Comparison of ENCODE assay signal across 11 mouse cellular contexts in genomic region chr6:8485414-8486175, GRCm38 (mm10). TPM values are rescaled to one million over a fixed set of nuclear protein-coding genes. Genes with fewer than 3 reads are reported as not detected.
DNase-seq lines count a peak whose midpoint lies in the region; ATAC-seq lines count a peak whose summit lies in the region.
"Had no signal": no experiment of that assay in that cellular context is flagged by ENCODE, and none has a peak within 500 bp of the region (broad histone marks: within the 10 kb centered on the region; RNA-seq: fewer than 3 reads in every experiment).

No protein-coding gene starts in this region.

- ATAC-seq in heart, embryonic 15.5 days (replicated peaks; ENCODE audit: insufficient number of reproducible peaks, insufficient read depth, low FRiP score, low read depth), result peak; percentile 66
- ATAC-seq in stomach, embryonic 15.5 days (ENCODE audit: insufficient read depth, low FRiP score, low read depth), result 0 out of 2 replicates have a peak, but pooled peaks have one; percentile 35
- ATAC-seq: forebrain, embryonic 15.5 days had no signal

- H3K9ac ChIP-seq in heart, embryonic 15.5 days, result no peak overlapping the region
- no peak overlapping the region for H3K9ac ChIP-seq in stomach, embryonic 15.5 days
- H3K9ac ChIP-seq: forebrain, embryonic 15.5 days had no signal

- no peak overlapping the region for H3K4me3 ChIP-seq in heart, embryonic 15.5 days
- no peak overlapping the region for H3K4me3 ChIP-seq in stomach, embryonic 15.5 days (replicated peaks)
- H3K4me3 ChIP-seq: forebrain, embryonic 15.5 days had no signal

- H3K9me3 ChIP-seq in heart, embryonic 15.5 days (replicated peaks), result no peaks in the 10 kb centered on the region
- H3K9me3 ChIP-seq in stomach, embryonic 15.5 days, result no peaks in the 10 kb centered on the region
- H3K9me3 ChIP-seq: forebrain, embryonic 15.5 days had no signal

- DNase-seq in heart, postnatal 14 days, result no peak
- peak; percentile 52 for DNase-seq in R1 (ENCODE audit: low read depth, low spot score)
- DNase-seq in lung, postnatal 25 days (ENCODE audit: low spot score), result peak; percentile 71
- no peak for DNase-seq in Muller cell, postnatal 12 days (ENCODE audit: inconsistent ontology term)
- DNase-seq in gastrocnemius, adult 18-20 months (ENCODE audit: low spot score), result no peak
- no peak for DNase-seq in gastrocnemius, postnatal 36 days
- DNase-seq: cerebellum, adult 18-20 months; midbrain, embryonic 14.5 days had no signal

- intact Hi-C loops in heart, postnatal 14 days (cut with DNase I), result no loop called here
- intact Hi-C loops in gastrocnemius, postnatal 36 days (cut with DNase I), result no loop called here

- H3K27ac ChIP-seq in heart, embryonic 15.5 days, result no peak overlapping the region
- no peak overlapping the region for H3K27ac ChIP-seq in stomach, embryonic 15.5 days
- H3K27ac ChIP-seq: forebrain, embryonic 15.5 days had no signal

- H3K36me3 ChIP-seq in heart, embryonic 15.5 days, result no peaks in the 10 kb centered on the region
- H3K36me3 ChIP-seq in stomach, embryonic 15.5 days, result no peaks in the 10 kb centered on the region
- H3K36me3 ChIP-seq: forebrain, embryonic 15.5 days had no signal

- WGBS in heart, embryonic 15.5 days, result 72% methylated on average over 16 of the region's 16 CpGs
- 68% methylated on average over 16 of the region's 16 CpGs for WGBS in stomach, embryonic 15.5 days

- H3K4me2 ChIP-seq in heart, embryonic 15.5 days, result no peak overlapping the region
- H3K4me2 ChIP-seq in stomach, embryonic 15.5 days, result no peak overlapping the region
- H3K4me2 ChIP-seq: forebrain, embryonic 15.5 days had no signal

- H3K4me1 ChIP-seq in heart, embryonic 15.5 days (replicated peaks), result peaks cover 19% of the 10 kb centered on the region
- H3K4me1 ChIP-seq in stomach, embryonic 15.5 days, result no peaks in the 10 kb centered on the region

- H3K27me3 ChIP-seq in heart, embryonic 15.5 days, result no peaks in the 10 kb centered on the region
- H3K27me3 ChIP-seq in stomach, embryonic 15.5 days (replicated peaks), result no peaks in the 10 kb centered on the region
- H3K27me3 ChIP-seq: forebrain, embryonic 15.5 days had no signal

RNA-seq across cellular contexts. Expression of gene Glcci1, which starts 23.8 kb away (rescaled TPM):
- 5.2 and 5.7 TPM in 2 replicates for polyA plus RNA-seq in heart, embryonic 15.5 days (2015; fragmentation: Nextera tagmentation; extraction: Ambion mirVana)
- 10 to 100 TPM; 11.5 to 23.8 TPM for total RNA-seq in heart, postnatal 14 days (2021)
- 7.3 and 7.7 TPM in 2 replicates for polyA plus RNA-seq in stomach, embryonic 15.5 days (2015; fragmentation: Nextera tagmentation; extraction: Ambion mirVana)
- total RNA-seq in gastrocnemius, adult 18-20 months (2021), result 1 to 10 TPM; 4.4 to 4.8 TPM
- total RNA-seq in gastrocnemius, postnatal 36 days (2021), result 1 to 10 TPM; 5.2 to 7.4 TPM

Comparison
In these comparisons a context has a peak if more than half of its experiments do, and no peak if none do; other contexts are left out.
1. DNase-seq: peak in R1 (single experiment) and lung, postnatal 25 days (single experiment); none in heart, postnatal 14 days (0 of 2), Muller cell, postnatal 12 days (single experiment), gastrocnemius, adult 18-20 months (single experiment) and gastrocnemius, postnatal 36 days (0 of 2).